Mouse (Mus musculus): ENCODE measurements at regions not wholly inside any gene's neighbourhood (a gene's known extent, or its start where the extent isn't known, plus 50 kb on each side); places are given as distances from the start of the nearest gene placed in this dataset.

DNA sequence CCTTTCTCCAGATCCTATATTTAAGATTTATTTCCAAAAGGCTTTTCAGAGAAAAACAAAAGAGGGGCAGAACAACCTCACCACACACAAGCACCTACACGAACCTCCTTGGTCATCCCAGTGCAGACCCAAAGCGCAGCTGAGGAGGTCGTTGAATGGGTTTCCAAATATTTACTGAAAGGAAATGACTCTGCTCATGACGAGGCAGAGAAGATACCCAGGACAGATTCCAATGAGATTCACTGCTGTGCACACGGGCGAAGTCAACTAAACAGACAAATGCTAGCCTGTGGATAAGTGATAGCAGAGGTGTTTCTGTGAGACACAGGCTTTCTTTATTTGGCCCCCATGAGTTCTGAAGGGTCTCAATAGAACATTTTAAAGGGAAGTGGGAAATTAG lies 70.7 kb upstream of the Gm47985 start:
- TF ChIP-seq CTCF (IDR thresholded peaks at IDR 0.05; ENCODE audit: insufficient read depth, low read depth, low read length) (no peak), POLR2A (IDR thresholded peaks at IDR 0.05; ENCODE audit: insufficient read depth, low read depth, low read length) (no peak)
